Mouse (Mus musculus): Measurements from ENCODE around the gene Spaca4.

DNA sequence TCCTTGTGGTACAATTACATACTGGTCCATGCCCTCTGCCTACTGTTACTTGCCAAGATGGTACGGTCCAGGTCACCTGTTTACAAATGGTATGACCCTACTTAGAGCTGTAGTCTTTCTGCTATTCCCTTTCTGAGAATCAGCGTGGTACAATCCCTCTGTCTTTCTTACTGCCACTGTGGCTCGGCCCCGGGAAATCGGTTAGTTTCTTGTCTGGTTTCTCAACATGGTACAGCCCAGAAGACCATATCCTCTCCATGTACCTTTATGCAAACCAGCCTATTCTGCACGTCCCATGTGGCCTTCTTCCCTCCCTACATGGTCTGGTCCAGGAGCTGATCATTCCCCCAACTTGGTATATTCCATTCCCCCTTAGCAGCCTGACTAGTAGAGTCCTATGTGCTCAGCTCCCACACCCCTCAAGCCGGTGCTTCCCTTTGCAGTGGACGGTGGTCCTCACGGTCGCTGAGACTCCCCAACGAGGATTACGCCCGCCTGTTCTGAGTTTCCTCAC is 21.5 kb downstream of the Spaca4 start:
- TF ChIP-seq CTCF (IDR thresholded peaks at IDR 0.05; ENCODE audit: extremely low read depth, insufficient read length, insufficient replicate concordance, low read depth, low read length) (no peak), POLR2A (IDR thresholded peaks at IDR 0.05; ENCODE audit: low read depth, low read length) (no peak)

All from small intestine, adult 2 months (tissue).